Comparison of ENCODE assay signal across 9 mouse cellular contexts in genomic region chr10:8792412-8792811, GRCm38 (mm10).
DNase-seq lines count a peak whose midpoint lies in the region; ATAC-seq and TF ChIP-seq lines count a peak whose summit lies in the region.
"Had no signal": no experiment of that assay in that cellular context is flagged by ENCODE, and none has a peak within 500 bp of the region (broad histone marks: within the 10 kb centered on the region; RNA-seq: fewer than 3 reads in every experiment).

No protein-coding gene starts in this region.

- H3K4me2 ChIP-seq in liver, postnatal 0 days (ENCODE audit: low read depth, low read length): no peak overlapping the region
- no peak overlapping the region for H3K4me2 ChIP-seq in neural tube, embryonic 14.5 days (ENCODE audit: low read depth, low read length)
- H3K4me2 ChIP-seq: embryonic facial prominence, embryonic 13.5 days had no signal

- H3K36me3 ChIP-seq in liver, postnatal 0 days (replicated peaks; ENCODE audit: insufficient read depth, low read length): no peaks in the 10 kb centered on the region
- no peaks in the 10 kb centered on the region for H3K36me3 ChIP-seq in neural tube, embryonic 14.5 days (ENCODE audit: control insufficient read depth, insufficient read depth, low read length)

- H3K9ac ChIP-seq in liver, postnatal 0 days (replicated peaks): no peak overlapping the region
- H3K9ac ChIP-seq in neural tube, embryonic 14.5 days (replicated peaks; ENCODE audit: low read depth, low read length): no peak overlapping the region
- H3K9ac ChIP-seq: embryonic facial prominence, embryonic 13.5 days had no signal

- DNase-seq in testis, postnatal 10 days (ENCODE audit: low spot score): peak; percentile 80
- no peak for DNase-seq in testis, postnatal 14 days (ENCODE audit: low spot score)
- peak; percentile 51 to 74 for DNase-seq in cerebellum, postnatal 25 days
- peak; percentile 66 for DNase-seq in gastrocnemius, postnatal 14 days
- DNase-seq in kidney, adult 9 months: peak; percentile 82
- peak; percentile 49 for DNase-seq in liver, postnatal 0 days
- no peak for DNase-seq in c-Kit-positive CD71-positive TER-119-positive erythroid progenitor cells, embryonic 14.5 days (ENCODE audit: low spot score)

- no peak for TF ChIP-seq EP300 in liver, postnatal 0 days (IDR thresholded peaks at IDR 0.05; ENCODE audit: low read depth)

- no peaks in the 10 kb centered on the region for H3K27me3 ChIP-seq in liver, postnatal 0 days (ENCODE audit: insufficient read depth, low read length)
- H3K27me3 ChIP-seq in neural tube, embryonic 14.5 days (ENCODE audit: control insufficient read depth, insufficient read depth, low read length): no peaks in the 10 kb centered on the region
- H3K27me3 ChIP-seq: embryonic facial prominence, embryonic 13.5 days had no signal

- H3K9me3 ChIP-seq in liver, postnatal 0 days (ENCODE audit: low read length): no peaks in the 10 kb centered on the region
- H3K9me3 ChIP-seq in neural tube, embryonic 14.5 days (ENCODE audit: control insufficient read depth, low read length): no peaks in the 10 kb centered on the region
- H3K9me3 ChIP-seq: embryonic facial prominence, embryonic 13.5 days had no signal

- no peak overlapping the region for H3K4me3 ChIP-seq in liver, postnatal 0 days (ENCODE audit: low read depth, low read length)
- no peak overlapping the region for H3K4me3 ChIP-seq in neural tube, embryonic 14.5 days (ENCODE audit: low read depth, low read length)
- H3K4me3 ChIP-seq: embryonic facial prominence, embryonic 13.5 days had no signal

- no peaks in the 10 kb centered on the region; the same call in 1 of the 2 replicates for H3K4me1 ChIP-seq in liver, postnatal 0 days (ENCODE audit: insufficient read depth)
- H3K4me1 ChIP-seq in neural tube, embryonic 14.5 days (ENCODE audit: control insufficient read depth, insufficient read depth, low read length): no peaks in the 10 kb centered on the region

- TF ChIP-seq CTCF in liver, postnatal 0 days (IDR thresholded peaks at IDR 0.05; ENCODE audit: low read depth): peak; percentile 76

- intact Hi-C loops in gastrocnemius, postnatal 14 days (cut with DNase I; ENCODE audit: low total_unique reads): loop anchor here (5.0 kb wide), 2 partner anchors 180 to 280 kb away; no protein-coding TSS in a partner anchor

- 54% methylated on average over 5 of the region's 5 CpGs for WGBS in liver, postnatal 0 days (ENCODE audit: insufficient replicate concordance)
- WGBS in neural tube, embryonic 14.5 days: 69% methylated on average over 5 of the region's 5 CpGs

- no peak overlapping the region for H3K27ac ChIP-seq in liver, postnatal 0 days (ENCODE audit: low read depth)
- H3K27ac ChIP-seq in neural tube, embryonic 14.5 days (ENCODE audit: low read depth, low read length): no peak overlapping the region
- H3K27ac ChIP-seq: embryonic facial prominence, embryonic 13.5 days had no signal

- ATAC-seq in liver, postnatal 0 days: 0 out of 2 replicates have a peak, but pooled peaks have one; percentile 40
- peak; percentile 55; the same call in 1 of the 2 replicates for ATAC-seq in neural tube, embryonic 14.5 days (ENCODE audit: low read depth)

Comparison
In these comparisons a context has a peak if more than half of its experiments do, and no peak if none do; other contexts are left out.
1. DNase-seq: peak in testis, postnatal 10 days (single experiment), cerebellum, postnatal 25 days (2 of 2), gastrocnemius, postnatal 14 days (single experiment), kidney, adult 9 months (single experiment) and liver, postnatal 0 days (single experiment); none in testis, postnatal 14 days (single experiment) and c-Kit-positive CD71-positive TER-119-positive erythroid progenitor cells, embryonic 14.5 days (single experiment).